Mouse (Mus musculus) embryonic fibroblast, embryonic 13.5 days (primary cell): ENCODE measurements around the gene Hist2h2aa2. TPM values are rescaled to one million over a fixed set of nuclear protein-coding genes. Genes with fewer than 3 reads are reported as not detected.
"Not testable (repeated sequence)": the region's sequence is repeated elsewhere in the genome, so short reads cannot be mapped to it uniquely, and the experiment has no call there.

Source experiments
- H3K27ac ChIP-seq: 2 replicates; pipeline ENCODE4 v1.5.1; 2012; ENCODE audit warnings: low read length, control low read depth, inconsistent platforms; ENCODE audit not compliant: insufficient read depth
- H3K4me1 ChIP-seq: 2 replicates; pipeline ENCODE4 v1.6.1; 2011; ENCODE audit warnings: low read length; ENCODE audit not compliant: control insufficient read depth, insufficient read depth
- H3K4me3 ChIP-seq: 2 replicates; pipeline ENCODE4 v1.5.1; 2011; ENCODE audit warnings: mild to moderate bottlenecking, control low read depth, low read length; ENCODE audit not compliant: insufficient read depth
- CTCF ChIP-seq: IDR thresholded peaks from 2 replicates; pipeline ENCODE4 v1.5.1; 2011; ENCODE audit warnings: mild to moderate bottlenecking, control low read depth, low read length, moderate library complexity, borderline replicate concordance; ENCODE audit not compliant: insufficient read depth
- POLR2A ChIP-seq: IDR thresholded peaks from 2 replicates; pipeline ENCODE4 v1.6.1; 2011; ENCODE audit warnings: low read depth, mild to moderate bottlenecking, control low read depth, low read length, moderate library complexity
- polyA plus RNA-seq: library from polyadenylated mRNA; stranded (reverse); fragments of >200 nt; gene quantifications from 2 replicates; pipeline ENCODE4 v1.2.4, GENCODE M21; 2011; ENCODE audit warnings: low read depth; ENCODE audit not compliant: missing spikeins, insufficient read length

Hist2h2aa2 gene
- polyA plus RNA-seq, 1 experiment, result not detected

GRCm38 (mm10) chr3:96268776-96269378, 28.8 kb upstream of the Hist2h2aa2 start:
- H3K27ac ChIP-seq, result peak overlapping the region; percentile 97
- not testable (repeated sequence) for H3K4me1 ChIP-seq
- peak overlapping the region; percentile 53 for H3K4me3 ChIP-seq
- TF ChIP-seq POLR2A, result peak; percentile 44

DNA sequence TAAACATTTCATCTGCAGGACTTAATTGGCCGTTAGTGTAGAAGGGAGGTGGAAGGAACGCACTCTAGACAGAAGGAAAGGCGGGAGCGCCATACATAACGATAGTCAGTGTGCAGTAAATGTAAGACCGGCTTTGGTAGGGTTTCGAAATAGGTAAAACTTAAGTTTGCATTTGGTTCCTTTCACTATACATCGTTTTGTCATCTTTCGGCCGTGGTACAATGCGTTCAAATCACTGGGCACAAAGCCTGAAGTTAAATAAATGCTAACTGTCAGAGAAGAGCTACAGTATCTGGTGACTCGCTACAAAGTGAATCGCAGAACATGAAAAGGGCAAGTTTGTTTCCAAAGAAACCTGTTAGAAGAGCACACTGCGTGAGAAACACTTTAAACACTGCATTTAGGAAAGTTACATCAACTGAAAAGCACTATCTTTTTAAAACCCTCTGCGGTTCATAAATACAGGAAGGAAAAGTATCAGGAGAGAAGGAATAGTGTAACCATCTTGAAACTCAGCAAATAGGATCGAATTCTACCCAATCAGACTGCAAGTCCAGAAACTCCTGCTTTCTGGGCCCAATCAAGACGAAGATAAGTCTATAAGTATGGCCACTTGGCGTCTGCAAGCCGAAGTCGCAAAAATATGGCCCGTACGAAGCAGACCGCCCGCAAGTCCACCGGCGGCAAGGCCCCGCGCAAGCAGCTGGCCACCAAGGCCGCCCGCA, 28.1 kb upstream of the Hist2h2aa2 start, which contains the start of gene Hist2h3b:
Hist2h3b (plus strand) TSS at position 604 of the 725 bp plus-strand sequence.
- peak within 1 kb of the TSS; percentile 97 for H3K27ac ChIP-seq
- no peak for TF ChIP-seq CTCF
- peak; percentile 95 for TF ChIP-seq POLR2A
- H3K4me3 ChIP-seq, result peak within 1 kb of the TSS; percentile 53
- H3K4me1 ChIP-seq, result peaks cover 5% of the 10 kb centered on the region; the same call in 1 of the 2 replicates

DNA sequence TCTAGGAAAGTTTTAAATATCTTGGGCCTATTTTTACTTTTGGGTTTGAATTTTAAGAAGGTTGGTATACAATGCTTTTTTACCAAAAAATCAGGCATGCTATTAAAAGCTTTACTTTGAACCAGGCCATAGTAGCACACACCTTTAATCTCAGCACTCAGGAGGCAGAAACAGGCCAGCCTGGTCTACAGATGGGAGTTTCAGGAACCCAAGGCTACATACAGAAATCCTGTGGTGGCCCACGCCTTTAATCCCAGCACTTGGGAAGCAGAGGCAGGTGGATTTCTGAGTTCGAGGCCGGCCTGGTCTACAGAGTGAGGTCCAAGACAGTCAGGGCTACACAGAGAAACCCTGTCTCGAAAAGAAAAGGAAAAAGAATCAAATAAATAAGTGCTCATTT, 27.5 kb upstream of the Hist2h2aa2 start:
- TF ChIP-seq CTCF (no peak), POLR2A (no peak)
- Histone ChIP-seq H3K4me3 (no peak overlapping the region), H3K4me1 (peaks cover 5% of the 10 kb centered on the region; the same call in 1 of the 2 replicates), H3K27ac (peak overlapping the region; percentile 97)

- no peak for TF ChIP-seq POLR2A
- TF ChIP-seq CTCF, result no peak
- H3K4me1 ChIP-seq, result peaks cover 9% of the 10 kb centered on the region; the same call in 1 of the 2 replicates
- no peak overlapping the region for H3K27ac ChIP-seq
- no peak overlapping the region for H3K4me3 ChIP-seq
Observed at GRCm38 (mm10) chr3:96266132-96266710, 26.1 kb upstream of the Hist2h2aa2 start.

DNA sequence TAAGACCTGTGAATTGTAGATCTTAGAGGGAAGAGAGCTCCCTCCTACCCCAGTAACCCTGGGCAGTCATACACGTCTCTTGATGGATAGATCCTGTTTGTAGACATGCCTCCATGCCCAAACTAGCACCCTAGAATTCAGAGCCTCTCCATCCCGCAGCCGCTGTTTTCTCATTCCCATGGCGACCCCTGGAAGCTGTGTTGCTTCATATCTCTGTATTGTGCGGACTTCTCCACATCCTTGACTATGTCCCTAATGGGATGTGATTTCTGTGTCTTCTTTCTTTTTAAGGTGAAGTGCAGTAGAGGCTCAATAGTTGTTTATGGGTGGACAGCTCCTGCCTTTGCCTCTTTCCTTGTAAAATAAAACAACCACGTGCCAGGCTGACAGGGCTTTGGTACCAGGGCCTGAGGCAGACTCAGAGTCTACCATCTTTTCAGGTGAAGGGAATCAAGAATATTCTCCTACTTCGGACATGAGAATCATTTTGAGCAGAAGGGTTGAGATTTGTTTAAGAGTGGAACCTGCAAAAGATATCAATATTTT, 24.4 kb upstream of the Hist2h2aa2 start:
- Histone ChIP-seq H3K27ac (peak overlapping the region; percentile 99), H3K4me3 (peak overlapping the region; percentile 7; the same call in 1 of the 2 replicates), H3K4me1 (peaks cover 9% of the 10 kb centered on the region; the same call in 1 of the 2 replicates)
- 0 out of 2 replicates have a peak, but pooled peaks have one; percentile 0 for TF ChIP-seq POLR2A
- no peak for TF ChIP-seq CTCF

DNA sequence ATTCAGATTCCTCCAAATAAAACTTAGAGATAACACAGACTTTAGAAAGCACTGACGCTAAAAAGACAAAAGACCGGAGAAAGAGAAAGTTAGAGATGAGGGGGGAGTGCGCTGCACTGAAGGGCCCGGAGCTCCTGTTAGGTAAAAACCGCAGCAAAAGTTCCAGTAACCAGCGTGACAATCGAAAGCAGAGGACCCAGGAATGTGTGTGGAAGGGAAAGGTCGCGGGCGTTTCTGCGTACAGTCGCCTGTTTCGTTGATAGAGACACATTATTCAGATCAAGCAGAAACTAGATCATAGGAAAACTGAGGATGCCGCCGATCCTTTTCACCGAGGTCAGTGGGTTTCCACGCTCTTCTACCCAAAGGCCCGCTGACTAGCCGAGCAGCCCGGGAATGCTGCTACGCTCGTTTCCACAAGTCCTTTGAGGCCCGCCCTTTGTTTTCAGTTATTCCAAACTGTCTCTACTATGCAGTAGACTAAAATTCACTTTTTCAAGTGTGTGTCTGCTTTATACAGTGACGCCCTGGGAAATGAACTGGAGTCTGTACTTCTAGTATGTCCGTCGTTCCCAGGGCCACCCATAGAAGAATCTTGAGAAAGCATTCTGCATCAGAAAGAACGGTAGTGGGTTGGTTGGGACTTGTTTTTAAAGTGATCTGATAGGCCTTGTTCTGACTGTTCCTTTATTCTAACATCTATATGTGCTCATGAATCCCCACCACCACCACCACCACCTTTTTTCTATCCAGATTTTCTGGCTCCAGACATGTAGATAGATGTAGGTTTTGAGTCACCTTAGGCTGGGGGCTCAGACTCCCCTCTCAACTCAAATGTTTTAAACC, 23.7 kb upstream of the Hist2h2aa2 start:
- H3K4me1 ChIP-seq, result peaks cover 9% of the 10 kb centered on the region; the same call in 1 of the 2 replicates
- H3K27ac ChIP-seq, result peak overlapping the region; percentile 99
- peak overlapping the region; percentile 42 for H3K4me3 ChIP-seq
- TF ChIP-seq CTCF (no peak), POLR2A (peak; percentile 46)

DNA sequence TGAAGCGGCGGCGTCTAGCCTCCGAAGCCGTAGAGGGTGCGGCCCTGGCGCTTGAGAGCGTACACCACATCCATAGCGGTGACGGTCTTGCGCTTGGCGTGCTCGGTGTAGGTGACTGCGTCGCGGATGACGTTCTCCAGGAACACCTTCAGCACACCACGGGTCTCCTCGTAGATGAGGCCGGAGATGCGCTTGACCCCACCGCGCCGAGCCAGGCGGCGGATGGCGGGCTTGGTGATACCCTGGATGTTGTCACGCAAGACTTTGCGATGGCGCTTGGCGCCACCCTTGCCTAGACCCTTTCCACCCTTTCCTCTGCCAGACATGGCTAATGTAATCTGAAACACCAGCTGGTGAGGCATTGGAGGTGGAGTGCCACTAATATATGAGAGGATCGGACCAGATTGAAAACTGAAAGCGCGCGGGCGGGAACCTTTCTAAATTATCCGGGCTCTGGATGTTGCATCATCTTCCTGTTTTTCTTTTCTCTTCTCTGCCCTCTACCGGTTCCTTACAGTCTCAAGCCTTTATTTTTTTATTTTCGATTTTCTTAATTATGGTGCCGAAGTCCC, 23.0 kb upstream of the Hist2h2aa2 start, which contains the start of gene Hist2h4:
Hist2h4 (minus strand) TSS at position 333 of the 572 bp plus-strand sequence.
- H3K4me1 ChIP-seq, result peaks cover 9% of the 10 kb centered on the region; the same call in 1 of the 2 replicates
- H3K4me3 ChIP-seq, result peak within 1 kb of the TSS; percentile 51
- peak within 1 kb of the TSS; percentile 99 for H3K27ac ChIP-seq
- TF ChIP-seq POLR2A (peak; percentile 100), CTCF (no peak; the same call in 1 of the 2 replicates)

GRCm38 (mm10) chr3:96262216-96262875, 22.3 kb upstream of the Hist2h2aa2 start:
- TF ChIP-seq POLR2A (peak; percentile 93), CTCF (no peak)
- peak overlapping the region; percentile 51 for H3K4me3 ChIP-seq
- H3K27ac ChIP-seq, result peak overlapping the region; percentile 95
- H3K4me1 ChIP-seq, result peaks cover 7% of the 10 kb centered on the region; the same call in 1 of the 2 replicates
